Mouse (Mus musculus): Measurements from ENCODE around the gene Slc6a1. TPM values are rescaled to one million over a fixed set of nuclear protein-coding genes. Genes with fewer than 3 reads are reported as not detected.

Gene Slc6a1
- polyA plus RNA-seq, 1 experiment = not detected

DNA sequence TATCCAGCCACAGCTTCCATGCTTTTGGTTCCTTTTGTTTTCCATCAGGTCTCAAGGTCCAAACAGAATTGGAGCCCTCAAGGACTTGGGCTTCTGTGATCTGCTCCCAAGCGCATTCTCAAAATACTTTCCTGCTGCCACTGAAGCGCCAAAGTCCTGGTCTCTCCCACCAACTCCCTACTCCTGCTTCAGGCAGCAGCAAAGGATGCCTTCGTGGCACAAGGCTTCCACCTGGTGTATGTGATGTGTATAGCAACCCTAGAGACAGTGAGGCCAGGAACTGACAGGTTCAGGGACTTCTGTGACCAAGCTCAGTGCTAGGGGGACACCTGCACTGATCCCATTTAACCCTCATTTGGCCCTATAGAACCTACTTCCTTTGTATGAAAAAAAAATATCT, 61.3 kb downstream of the Slc6a1 start:
- H3K36me3 ChIP-seq (replicated peaks; ENCODE audit: low read length) = no peaks in the 10 kb centered on the region
- TF ChIP-seq FLI1 (IDR thresholded peaks at IDR 0.05; ENCODE audit: low read length) (no peak), GATA1 (IDR thresholded peaks at IDR 0.05; ENCODE audit: borderline replicate concordance, low read length) (no peak)
- H3K27me3 ChIP-seq (replicated peaks) = peaks cover 7% of the 10 kb centered on the region
- no peaks in the 10 kb centered on the region for H3K4me1 ChIP-seq
- H3K9me3 ChIP-seq = peaks cover 7% of the 10 kb centered on the region
- no peak overlapping the region for H3K4me3 ChIP-seq (replicated peaks)

DNA sequence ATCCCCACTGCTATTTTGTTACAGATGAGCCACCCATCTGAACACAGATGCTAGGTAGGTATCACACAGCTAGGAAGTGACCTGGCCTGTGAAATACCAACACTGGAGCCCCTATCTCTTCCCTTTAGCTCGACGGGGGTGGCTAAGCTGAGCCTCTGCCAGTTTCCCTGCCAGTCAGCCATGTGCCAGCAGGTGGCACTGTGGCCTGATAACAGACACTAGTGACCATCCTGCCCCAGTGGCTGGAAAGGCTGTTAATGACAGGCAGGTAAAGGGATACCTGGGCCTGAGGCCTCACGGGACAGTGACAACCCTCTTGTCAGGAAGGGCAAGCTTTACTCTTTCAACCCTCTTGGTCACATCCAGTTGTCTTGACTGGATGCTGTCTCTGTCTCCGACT, 62.7 kb downstream of the Slc6a1 start:
- H3K9me3 ChIP-seq = peaks cover 1% of the 10 kb centered on the region
- TF ChIP-seq GATA1 (IDR thresholded peaks at IDR 0.05; ENCODE audit: borderline replicate concordance, low read length) (no peak), FLI1 (IDR thresholded peaks at IDR 0.05; ENCODE audit: low read length) (no peak)
- H3K4me3 ChIP-seq (replicated peaks) = no peak overlapping the region
- no peaks in the 10 kb centered on the region for H3K36me3 ChIP-seq (replicated peaks; ENCODE audit: low read length)
- H3K4me1 ChIP-seq = no peaks in the 10 kb centered on the region
- peaks cover 7% of the 10 kb centered on the region for H3K27me3 ChIP-seq (replicated peaks)

DNA sequence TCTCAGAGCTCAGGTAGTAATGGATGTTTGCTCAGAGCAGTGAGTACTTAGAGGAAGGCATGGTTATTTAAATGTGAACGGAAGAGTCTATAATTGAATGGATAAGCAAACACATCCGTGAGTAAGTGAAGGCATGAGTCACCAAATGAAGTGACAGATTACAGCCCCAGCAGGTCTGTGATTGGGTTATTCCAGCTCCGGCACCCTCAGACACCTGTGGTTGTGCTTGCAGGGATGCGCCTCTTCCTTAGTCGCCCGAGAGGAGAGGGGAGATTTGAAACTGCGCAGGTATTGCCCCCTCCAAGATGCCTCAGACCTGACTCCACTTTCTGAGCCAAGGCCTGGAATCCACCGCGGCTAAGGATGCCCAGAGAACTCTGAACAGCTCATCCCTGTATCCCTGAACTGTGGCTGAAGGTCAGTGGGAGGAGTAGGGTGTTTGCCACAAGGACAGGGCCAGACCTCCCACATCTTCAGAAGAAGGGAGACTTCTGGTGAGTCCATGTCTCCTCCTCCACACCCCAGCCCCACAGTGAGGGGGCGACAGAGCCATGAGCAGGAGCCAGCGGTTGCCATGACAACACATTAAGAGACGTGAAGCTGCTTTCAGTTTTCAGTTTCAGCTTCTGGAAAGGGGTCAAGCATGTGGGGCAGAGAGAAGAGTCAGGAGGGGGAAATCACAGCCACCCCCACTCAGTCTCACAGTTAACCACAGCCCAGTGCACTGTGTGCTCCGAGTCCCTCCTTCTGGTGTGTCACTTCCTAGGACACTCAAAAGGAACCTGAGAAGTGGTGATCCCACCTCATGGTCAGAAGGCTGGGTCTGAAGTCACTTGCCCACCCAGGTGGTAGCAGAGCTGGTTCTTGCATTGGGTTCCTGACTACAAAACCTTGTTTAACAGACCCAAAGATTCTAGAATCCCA, 65.7 kb downstream of the Slc6a1 start:
- Histone ChIP-seq H3K36me3 (replicated peaks; ENCODE audit: low read length) (no peaks in the 10 kb centered on the region), H3K27me3 (replicated peaks) (peaks cover 5% of the 10 kb centered on the region), H3K9me3 (no peaks in the 10 kb centered on the region), H3K4me1 (no peaks in the 10 kb centered on the region), H3K4me3 (replicated peaks) (no peak overlapping the region)
- TF ChIP-seq FLI1 (IDR thresholded peaks at IDR 0.05; ENCODE audit: low read length) = no peak
- no peak for TF ChIP-seq GATA1 (IDR thresholded peaks at IDR 0.05; ENCODE audit: borderline replicate concordance, low read length)

DNA sequence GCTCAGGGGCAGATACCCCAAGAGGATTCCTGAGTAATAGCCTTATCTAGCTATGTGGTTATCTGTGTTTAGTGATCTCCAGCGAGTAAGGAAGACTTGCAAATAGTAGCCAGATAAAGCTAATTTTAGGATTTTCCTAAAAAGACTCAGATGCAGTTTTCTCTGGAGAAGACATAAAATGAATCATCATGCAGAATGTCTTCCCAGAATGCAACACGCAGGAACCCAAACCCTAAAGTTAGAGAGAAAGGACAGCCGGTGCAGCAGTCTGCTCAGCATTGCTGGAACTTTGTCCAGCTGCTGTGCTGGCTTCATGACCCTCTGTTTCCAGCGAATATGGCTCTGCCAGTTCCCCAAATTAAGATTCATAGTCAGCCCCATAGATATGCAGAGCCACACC, 72.2 kb downstream of the Slc6a1 start:
- no peak overlapping the region for H3K4me3 ChIP-seq (replicated peaks)
- 0 out of 2 replicates have a peak, but pooled peaks cover 5% of the 10 kb centered on the region for H3K4me1 ChIP-seq
- H3K27me3 ChIP-seq (replicated peaks) = peaks cover 2% of the 10 kb centered on the region
- H3K9me3 ChIP-seq = no peaks in the 10 kb centered on the region
- TF ChIP-seq FLI1 (IDR thresholded peaks at IDR 0.05; ENCODE audit: low read length) = no peak
- TF ChIP-seq GATA1 (IDR thresholded peaks at IDR 0.05; ENCODE audit: borderline replicate concordance, low read length) = no peak
- no peaks in the 10 kb centered on the region for H3K36me3 ChIP-seq (replicated peaks; ENCODE audit: low read length)

DNA sequence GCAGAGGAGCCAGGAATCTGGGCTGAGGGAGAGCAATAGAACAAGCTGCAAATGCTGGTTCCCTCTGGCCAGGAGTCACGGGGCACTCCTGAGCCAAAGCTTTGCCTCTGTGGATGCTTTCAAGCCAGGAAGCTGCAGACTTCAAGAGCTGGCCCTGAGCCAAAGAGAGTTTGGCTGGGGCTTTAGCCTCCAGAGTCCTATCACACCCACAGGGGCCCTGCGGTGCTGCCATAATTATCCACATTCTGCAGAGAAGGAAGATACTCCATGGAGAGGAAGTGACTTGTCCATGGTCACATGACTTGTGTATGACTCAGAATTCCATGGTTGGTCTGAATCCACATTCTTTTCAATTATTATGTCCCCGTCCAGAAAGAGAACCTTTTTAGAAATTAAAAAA, 75.7 kb downstream of the Slc6a1 start:
- H3K9me3 ChIP-seq = no peaks in the 10 kb centered on the region
- H3K27me3 ChIP-seq (replicated peaks) = peaks cover 2% of the 10 kb centered on the region
- no peaks in the 10 kb centered on the region for H3K36me3 ChIP-seq (replicated peaks; ENCODE audit: low read length)

DNA sequence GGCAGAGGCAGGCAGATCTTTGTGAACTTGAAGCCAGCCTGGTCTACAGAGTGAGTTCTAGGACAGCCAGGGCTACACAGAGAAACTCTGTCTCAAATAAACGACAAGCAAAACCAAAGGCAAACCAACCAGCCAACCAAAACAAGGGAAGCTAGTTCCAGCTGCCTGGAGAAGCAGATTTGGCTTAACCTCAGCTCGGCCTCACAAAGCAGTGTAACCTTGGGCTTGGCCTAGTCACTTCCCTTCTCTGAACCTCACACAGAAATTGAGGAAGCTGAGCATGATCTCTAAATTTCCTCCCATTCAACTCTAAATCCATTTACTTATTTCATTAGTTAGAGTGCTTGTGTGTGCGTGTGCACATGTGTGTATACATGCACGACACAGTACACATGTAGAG, 79.9 kb downstream of the Slc6a1 start:
- TF ChIP-seq FLI1 (IDR thresholded peaks at IDR 0.05; ENCODE audit: low read length) (no peak), GATA1 (IDR thresholded peaks at IDR 0.05; ENCODE audit: borderline replicate concordance, low read length) (no peak)
- Histone ChIP-seq H3K4me1 (0 out of 2 replicates have a peak, but pooled peaks cover 5% of the 10 kb centered on the region), H3K9me3 (no peaks in the 10 kb centered on the region), H3K4me3 (replicated peaks) (no peak overlapping the region), H3K27me3 (replicated peaks) (peaks cover 3% of the 10 kb centered on the region), H3K36me3 (replicated peaks; ENCODE audit: low read length) (no peaks in the 10 kb centered on the region)

More for the DNA sequence above, 75.7 kb downstream of the Slc6a1 start:
- Histone ChIP-seq H3K4me1 (0 out of 2 replicates have a peak, but pooled peaks cover 5% of the 10 kb centered on the region), H3K4me3 (replicated peaks) (no peak overlapping the region)
- TF ChIP-seq GATA1 (IDR thresholded peaks at IDR 0.05; ENCODE audit: borderline replicate concordance, low read length) (no peak), FLI1 (IDR thresholded peaks at IDR 0.05; ENCODE audit: low read length) (no peak)

DNA sequence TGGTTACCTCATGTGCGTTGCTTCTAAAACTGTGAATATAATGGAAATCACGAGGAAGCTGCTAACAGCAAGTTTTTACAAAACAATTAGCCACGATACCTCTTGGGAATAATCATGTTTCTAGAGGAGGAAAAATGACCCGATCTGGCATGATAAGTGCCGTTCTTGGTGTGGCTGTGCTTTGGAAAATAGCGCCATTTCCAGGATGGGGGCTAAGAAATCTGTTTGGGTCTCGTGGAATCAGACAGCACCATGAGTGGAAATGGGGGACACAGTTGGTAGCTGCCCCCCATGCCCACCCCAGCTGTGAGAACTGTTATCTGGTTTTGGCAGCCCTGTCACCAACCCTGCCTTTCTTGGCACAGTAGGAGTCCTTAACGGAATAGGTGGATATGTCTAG, 81.3 kb downstream of the Slc6a1 start:
- Histone ChIP-seq H3K27me3 (replicated peaks) (peaks cover 3% of the 10 kb centered on the region), H3K4me1 (no peaks in the 10 kb centered on the region), H3K4me3 (replicated peaks) (no peak overlapping the region), H3K9me3 (no peaks in the 10 kb centered on the region), H3K36me3 (replicated peaks; ENCODE audit: low read length) (no peaks in the 10 kb centered on the region)
- TF ChIP-seq GATA1 (IDR thresholded peaks at IDR 0.05; ENCODE audit: borderline replicate concordance, low read length) (no peak), FLI1 (IDR thresholded peaks at IDR 0.05; ENCODE audit: low read length) (no peak)

DNA sequence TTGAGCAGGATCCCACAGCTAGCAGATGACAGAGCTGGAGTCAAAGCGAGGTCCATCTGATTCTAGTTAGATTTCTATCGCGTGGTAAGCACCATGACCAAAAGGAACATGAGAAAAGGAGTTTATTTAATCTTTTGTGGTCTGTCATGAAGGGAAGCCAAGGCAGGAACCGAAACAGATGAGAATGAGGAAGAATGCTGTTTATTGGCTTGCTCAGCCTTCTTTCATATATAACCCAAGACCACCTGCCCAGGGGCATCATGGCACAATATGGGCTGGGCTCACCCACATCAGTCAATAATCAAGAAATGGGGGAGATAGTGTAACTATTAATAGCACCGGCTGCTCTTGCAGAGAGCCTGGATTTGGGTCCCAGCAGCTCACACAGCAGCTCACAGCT, 82.3 kb downstream of the Slc6a1 start:
- Histone ChIP-seq H3K36me3 (replicated peaks; ENCODE audit: low read length) (no peaks in the 10 kb centered on the region), H3K9me3 (no peaks in the 10 kb centered on the region), H3K4me3 (replicated peaks) (no peak overlapping the region), H3K27me3 (replicated peaks) (peaks cover 3% of the 10 kb centered on the region), H3K4me1 (no peaks in the 10 kb centered on the region)
- TF ChIP-seq GATA1 (IDR thresholded peaks at IDR 0.05; ENCODE audit: borderline replicate concordance, low read length) = no peak
- TF ChIP-seq FLI1 (IDR thresholded peaks at IDR 0.05; ENCODE audit: low read length) = no peak

DNA sequence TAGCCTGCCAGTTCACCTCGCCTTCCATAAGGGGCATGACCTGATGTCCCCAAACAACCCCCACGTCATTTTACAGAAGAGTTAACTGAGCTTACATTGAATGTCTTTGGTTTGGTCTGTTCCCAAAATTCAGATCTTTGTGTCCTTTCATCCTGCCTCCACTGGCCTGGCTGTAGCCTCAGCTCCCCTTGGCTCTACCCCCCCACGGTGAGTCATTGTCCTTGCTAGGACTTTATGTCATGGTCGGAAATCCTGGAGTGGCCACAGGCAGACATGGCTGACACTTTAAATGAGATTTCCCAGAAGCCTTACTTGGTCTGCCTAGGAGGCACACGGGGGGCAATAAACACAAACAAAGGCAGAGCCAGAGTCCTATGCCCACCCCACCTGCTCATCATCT, 83.8 kb downstream of the Slc6a1 start:
- H3K27me3 ChIP-seq (replicated peaks) = peaks cover 3% of the 10 kb centered on the region
- H3K36me3 ChIP-seq (replicated peaks; ENCODE audit: low read length) = no peaks in the 10 kb centered on the region
- no peak overlapping the region for H3K4me3 ChIP-seq (replicated peaks)
- TF ChIP-seq GATA1 (IDR thresholded peaks at IDR 0.05; ENCODE audit: borderline replicate concordance, low read length) = no peak
- no peak for TF ChIP-seq FLI1 (IDR thresholded peaks at IDR 0.05; ENCODE audit: low read length)
- no peaks in the 10 kb centered on the region for H3K9me3 ChIP-seq
- H3K4me1 ChIP-seq = no peaks in the 10 kb centered on the region

Other genes starting within 250 kb of the Slc6a1 start
- gene Atp2b2, start 240.0 kb upstream of the Slc6a1 start, polyA plus RNA-seq (2012; ENCODE audit: insufficient read depth, low replicate concordance) = not detected in 2 replicates
- gene Slc6a11, start 151.4 kb upstream of the Slc6a1 start, polyA plus RNA-seq (2012; ENCODE audit: insufficient read depth, low replicate concordance) = not detected in 2 replicates
- 0.79 TPM in 1 of 2 replicates, not detected in the other for gene Hrh1, start 115.3 kb downstream of the Slc6a1 start, polyA plus RNA-seq (2012; ENCODE audit: insufficient read depth, low replicate concordance)

Measured in megakaryocyte, embryonic 14.5 days (primary cell).